Mouse (Mus musculus) CD4-positive helper T cell, adult 2 months (primary cell): Measurements from ENCODE around the gene Stard13.

Experiments used
- DNase-seq: peaks from one replicate; pipeline ENCODE4 v3.0.0-alpha.2; 2012; ENCODE audit warnings: low read depth, missing footprints, low spot score

The Stard13 gene

DNA sequence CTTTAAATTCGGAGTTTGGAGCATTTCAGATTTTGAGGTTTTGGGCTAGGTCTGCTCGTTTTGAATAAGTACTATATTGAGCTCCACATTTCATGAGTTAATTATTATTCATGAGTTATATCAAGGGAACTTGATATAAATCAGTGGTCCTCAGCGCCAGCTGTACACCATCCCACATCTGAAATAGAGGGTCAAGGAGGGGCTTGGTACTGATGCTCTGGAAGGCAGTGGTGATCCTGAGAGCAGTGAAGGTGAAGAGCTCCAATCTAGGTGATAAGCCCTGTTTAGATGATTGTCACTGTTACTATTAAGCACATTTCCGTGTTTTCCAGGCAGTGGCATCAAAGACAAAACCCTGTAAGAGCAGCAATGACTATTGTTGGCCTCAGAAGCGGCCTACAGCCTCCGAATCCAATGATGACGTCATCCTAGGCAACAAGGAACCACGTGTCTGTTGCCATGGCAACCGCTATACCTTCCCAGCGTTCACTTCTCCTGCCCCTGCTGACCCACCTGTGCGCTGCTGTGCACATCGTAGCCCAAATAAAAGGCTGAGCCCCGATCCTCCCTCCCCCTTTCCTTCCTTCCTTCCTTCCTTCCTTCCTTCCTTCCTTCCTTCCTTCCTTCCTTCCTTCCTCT, 5.2 kb downstream of the Stard13 start:
- DNase-seq = no peak

DNA sequence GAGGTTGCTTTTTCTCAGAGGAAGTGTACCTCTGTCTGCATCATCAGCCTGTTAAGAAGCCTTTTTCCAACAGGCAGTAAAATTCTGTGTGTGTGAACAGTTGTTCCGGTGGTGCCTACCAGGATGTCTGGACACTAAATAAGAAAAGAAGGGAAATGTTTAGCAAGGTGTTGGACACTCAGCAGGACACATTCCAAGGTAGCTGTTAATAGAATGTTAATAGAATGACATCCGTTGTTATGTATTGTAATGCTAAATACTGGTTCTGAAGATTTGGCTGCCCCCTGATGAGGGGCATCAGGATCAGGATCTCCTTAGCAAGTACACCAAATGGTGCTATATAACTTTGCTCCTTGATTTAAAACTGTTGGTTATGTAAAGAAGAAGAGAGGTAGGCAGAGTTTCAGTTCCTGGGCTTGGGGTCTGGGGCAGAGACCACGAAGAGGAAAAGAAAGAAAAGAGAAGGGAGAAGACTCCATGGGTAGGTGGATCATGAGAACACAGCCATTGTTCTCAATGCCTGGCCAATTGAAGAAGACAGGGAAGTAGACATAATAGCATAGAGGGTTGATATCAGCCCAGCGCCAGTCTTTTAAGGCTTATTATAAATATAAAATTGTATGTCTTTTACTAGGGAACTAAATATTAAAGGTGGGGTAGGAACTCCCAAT, 9.8 kb downstream of the Stard13 start:
- no peak for DNase-seq

DNA sequence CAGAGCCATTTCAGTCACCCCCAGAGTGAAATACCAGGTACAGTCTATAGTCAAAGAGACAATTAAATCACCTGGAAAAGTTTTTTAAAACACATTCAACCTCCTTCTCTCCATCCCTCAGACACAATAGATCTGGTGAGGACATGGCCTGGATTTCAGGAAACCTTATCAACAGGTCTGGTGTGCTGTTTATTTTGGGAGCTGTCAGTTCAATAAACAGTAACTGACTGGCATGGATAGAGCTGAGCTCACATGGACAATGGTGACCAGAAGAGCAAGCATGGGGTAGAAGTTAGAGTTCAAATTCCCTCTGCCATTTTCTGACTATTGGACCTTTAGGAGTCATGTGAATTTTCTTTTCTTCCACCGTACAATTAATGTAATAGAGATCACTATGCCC, 10.8 kb downstream of the Stard13 start:
- DNase-seq = no peak

DNA sequence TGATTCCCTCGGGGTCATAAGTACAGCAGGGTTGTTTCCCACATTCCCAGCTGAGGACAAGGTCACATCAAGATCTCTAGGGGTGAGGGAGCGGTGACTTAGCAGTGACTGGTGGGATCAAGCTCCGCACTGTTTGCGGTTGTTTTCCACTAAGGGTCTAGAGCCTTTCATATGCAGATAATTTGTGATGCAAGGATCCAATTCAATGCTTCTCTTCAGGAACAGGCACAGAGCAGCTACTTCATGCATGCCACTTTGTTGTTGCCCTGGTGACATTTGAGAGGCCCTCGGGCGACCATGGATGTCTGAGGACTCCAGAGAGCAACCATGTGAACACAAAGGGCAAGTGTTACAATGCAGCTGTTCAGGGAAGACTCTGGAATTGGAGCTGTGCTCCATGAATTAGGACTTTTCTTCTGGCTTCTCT, 14.9 kb downstream of the Stard13 start:
- no peak for DNase-seq

DNA sequence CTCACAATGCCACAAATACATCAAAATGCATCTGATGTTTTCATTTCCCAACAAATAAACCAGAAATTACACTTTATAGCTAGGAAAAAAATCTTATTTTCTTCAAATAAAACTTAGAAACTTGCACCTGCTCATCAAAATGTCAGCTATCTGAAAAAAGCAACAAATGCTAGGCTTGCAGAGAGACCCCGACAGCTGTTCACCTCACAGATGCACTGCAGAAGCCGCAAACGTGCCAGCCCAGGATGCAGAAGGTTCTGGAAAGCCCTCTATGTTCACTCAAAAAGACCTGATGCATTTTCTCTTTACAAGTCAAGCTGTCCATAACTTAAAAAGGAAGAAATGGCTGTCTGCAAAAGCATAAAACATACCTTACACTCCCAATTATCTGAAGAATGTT, 20.5 kb downstream of the Stard13 start:
- no peak for DNase-seq

DNA sequence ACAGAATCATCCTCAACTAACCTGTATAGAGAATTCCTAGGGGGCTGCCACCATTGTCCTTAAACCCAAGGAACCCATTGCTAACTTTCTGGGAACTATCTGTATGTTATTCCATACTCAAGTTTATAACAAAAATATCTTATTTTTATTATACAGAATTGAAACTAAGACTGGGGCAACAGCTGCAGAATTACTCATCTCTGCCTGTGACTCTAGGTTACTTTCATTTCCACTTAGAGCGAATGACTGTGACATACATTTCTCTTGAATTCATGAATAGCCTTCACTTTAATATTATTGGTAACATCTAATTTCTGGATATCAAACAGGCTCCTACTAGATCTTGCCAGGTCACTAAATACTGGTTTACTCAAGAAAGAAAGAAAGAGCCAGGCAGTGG, 22.8 kb downstream of the Stard13 start:
- no peak for DNase-seq

DNA sequence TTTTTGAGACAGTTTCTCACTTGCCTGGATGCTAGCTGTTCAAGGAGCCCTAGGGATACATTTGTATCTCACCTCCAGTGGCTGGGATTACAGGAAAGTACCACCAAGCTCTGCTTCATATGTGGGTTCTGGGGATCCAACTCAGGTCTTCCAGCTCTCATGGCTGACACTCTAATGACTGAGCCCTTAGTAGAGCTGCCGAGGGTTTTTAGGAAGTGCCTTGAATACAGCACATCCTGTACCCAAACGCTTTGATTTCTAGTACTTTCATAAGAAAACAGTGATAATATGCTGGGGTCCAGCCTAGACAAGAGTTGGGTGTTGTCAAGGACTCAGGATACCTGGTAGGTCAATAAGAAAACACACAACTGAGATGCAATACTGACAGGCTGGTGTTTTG, 23.6 kb downstream of the Stard13 start:
- no peak for DNase-seq

DNA sequence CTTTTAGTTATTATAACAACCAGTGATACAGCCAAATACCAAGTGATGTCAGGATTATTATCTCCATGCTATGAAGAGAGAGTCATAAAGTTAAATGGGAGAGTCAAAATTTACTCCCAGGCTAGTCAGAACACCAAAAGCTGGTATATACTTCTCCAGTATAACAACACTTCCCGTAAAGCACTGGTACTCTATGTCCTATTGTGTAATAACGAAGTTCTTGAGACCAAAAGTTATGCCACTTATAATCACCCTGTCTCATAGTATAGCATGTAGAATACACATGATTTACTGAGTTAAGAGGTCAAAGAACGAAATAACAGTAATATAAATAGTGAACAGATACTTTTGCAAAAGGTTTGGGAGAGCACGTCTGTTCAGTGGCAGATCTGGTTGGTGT, 28.6 kb downstream of the Stard13 start:
- no peak for DNase-seq

DNA sequence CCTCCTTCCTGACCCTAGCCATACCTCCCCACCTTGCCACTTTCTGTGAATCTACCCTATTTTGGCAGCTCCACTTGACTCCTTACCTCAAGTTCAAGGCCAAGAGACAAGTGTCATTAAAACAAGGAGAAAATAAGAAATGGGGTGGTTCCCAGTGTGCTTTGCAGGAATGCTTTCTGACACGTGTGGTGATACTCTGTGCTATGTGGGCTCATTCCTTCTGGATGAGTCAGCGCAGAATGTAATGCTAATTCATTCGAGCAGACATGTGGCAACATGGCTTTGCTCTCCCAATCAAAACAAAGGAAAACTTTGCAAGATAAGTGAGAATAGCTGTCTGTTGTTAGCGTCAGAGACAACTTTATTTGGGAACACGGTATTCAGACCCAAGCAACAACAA, 30.7 kb downstream of the Stard13 start:
- no peak for DNase-seq

DNA sequence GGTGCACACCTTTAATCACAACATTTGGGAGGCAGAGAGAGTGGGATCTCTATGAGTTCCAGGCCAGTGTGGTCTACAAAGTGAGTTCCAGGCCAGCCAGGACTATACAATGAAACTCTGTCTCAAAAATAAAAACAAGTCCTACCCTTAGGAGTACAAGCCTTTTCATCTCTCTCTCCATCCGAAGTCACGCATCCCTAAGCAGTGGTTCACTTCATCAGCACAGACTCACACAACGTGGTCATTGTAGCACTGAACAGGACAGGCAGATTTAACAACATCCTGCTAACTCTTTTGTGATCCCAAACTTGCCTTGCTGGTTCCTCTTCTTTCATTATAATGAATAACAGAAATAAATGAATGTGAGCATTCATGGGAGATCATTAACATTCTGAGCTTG, 32.4 kb downstream of the Stard13 start:
- DNase-seq = no peak

DNA sequence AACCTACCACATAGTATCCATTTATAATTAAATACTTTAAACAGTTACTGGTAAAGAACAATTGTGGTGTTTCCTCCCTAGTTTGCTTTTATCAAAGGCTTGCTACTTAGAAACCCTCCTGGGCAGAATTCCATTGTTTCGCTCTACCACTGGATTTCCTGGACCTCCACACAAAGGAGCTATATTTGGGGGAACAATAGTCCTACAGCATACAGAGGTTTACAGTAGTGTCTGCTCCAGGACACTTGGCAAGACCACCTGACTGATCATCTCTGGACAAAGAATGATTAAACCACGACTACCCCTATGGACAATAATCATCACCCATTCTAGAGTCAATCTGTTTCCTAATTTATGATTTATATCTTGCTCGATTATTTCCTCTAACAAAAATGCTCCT, 34.4 kb downstream of the Stard13 start:
- no peak for DNase-seq

DNA sequence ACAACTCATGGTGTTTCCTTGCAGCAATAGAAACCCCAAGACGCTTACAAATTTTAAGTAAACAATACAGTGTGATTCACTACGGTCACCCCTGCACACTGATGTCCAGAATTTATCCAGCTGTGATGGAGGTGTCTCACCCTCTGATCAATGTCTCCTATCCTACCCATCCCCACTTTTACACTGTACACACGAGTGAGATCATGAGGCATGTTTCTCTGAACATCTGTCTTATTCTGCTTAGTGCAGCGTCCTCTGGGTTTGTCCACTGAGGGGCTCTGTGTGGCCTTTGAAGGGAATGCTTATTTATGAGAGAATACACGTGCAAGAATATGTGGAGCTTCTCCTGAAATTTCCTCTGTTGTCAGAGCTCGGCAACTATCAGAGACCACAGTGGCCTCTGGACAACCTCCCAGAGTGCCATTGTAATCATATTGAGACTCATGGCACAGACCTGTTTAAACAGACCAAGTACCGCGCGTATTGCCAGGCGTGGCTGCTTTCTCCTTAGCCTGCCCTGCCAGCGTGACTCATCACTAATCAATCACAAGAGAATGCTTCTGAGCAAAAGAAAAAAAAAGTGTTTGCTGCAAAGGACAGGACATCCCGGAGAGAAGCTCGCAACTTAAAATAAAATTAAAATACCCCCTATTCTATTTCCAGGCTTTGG, 36.9 kb downstream of the Stard13 start:
- DNase-seq = no peak

DNA sequence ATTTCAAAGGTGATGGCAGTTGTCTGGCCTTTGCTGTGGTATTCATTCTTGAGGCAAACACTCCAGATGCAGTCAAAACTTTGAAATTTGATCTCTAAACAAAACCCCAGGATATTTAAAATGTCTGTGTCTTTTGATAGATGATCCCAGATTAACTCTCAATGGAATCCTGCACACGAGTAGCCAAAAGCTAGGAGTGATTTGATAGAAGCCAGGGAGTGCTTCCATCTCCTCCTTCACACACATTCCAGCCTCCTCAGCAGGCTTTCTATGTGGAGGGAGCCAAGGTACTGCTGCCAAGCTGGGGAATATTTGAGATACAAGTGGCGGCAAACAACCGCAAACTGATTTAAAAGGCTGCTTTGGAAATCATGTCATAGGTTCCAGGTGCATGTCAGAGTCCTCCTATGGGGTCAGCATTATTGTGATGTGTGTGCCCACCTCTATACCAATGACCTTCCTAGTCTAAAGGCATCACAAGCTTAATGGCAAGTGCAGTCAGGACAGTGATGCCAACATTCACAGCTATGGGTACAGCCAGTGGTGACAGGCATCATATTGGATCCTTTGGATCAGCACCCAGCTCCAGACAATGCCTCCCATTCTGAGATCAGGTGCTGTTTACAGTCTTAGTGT, 39.6 kb downstream of the Stard13 start:
- no peak for DNase-seq

DNA sequence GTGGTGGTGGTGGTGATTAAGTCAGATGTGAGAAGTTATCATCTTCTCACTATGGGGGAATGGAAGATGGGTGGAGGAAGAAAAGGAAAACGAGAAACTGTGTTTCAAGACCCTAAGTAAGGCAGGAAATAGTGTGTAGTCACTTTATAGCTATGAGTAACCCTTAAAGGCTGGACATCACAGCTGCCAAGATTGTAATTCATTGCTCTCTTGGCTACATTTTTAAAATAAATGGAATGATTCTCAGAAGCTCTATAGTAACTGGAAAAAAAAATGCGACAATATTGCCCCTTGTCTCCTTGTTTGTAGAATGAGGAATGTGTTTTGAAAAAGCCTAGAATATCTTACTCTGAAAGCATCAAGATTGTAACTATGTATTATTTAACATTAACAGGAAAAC, 41.4 kb downstream of the Stard13 start:
- DNase-seq = no peak

DNA sequence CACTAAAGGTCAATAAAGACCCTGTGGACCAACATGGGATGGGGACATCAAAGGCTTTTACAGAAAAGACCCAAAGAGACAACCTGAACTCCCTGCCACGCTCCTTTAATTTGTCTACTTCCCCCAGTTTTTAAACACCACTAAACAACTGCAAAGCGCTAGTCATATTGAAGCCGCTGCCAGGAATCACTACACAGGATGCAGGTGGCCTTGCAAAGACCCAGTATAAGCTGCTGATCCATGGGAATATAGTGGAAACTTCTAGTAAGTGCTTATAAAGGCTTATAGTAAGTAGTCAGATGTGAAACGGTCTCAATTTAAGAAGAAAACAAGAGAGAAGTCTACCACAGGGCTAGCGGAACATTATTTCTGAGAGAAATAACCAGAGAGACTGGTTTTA, 42.9 kb downstream of the Stard13 start:
- DNase-seq = no peak

DNA sequence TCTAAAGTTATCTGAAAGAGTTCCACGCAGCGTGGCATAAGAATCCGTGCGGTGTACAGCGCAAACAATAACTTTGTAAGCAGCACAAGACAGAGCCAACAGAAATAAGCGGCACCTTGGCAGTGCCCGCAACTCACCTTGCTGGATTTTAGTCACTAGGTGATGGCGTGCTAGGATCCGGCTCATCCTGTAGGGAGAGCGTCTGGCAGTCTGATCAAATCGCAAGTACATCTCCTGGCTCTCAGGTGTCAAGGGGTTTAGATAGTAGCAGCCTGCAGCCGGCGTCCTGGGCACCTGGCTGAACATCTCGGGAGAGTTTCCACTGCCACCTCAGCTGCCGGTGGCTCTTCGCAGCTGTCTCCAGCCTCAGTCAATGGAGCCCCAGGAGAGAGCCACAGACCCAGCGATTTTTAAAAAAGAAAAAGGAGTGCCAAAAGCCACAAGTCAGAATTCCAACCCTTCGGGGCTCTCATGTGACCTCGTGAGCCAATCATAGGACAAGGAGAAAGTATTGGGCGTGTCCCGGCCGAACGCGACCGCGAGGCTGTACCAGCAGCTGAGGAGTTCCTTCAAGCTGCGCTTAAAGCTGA, 43.8 kb downstream of the Stard13 start:
- peak; percentile 14 for DNase-seq

DNA sequence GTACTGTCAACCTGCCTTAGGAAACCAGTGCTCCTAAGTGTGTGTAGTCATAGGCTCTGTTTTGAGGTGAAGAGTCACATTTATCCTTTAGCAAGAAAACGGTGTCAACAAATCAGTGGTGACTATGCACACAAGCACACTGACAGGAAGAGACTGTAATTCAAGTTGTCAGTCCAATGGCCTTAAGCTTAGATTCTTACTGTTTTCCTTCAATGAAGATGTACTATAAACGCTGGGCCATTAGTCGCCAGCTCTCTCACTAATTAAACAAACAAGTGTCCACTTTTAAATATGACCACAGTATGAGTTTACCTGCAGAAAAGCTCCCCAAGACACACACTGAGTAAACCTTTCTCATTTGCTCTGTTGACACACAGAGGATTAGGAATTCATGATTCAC, 44.3 kb downstream of the Stard13 start:
- no peak for DNase-seq

DNA sequence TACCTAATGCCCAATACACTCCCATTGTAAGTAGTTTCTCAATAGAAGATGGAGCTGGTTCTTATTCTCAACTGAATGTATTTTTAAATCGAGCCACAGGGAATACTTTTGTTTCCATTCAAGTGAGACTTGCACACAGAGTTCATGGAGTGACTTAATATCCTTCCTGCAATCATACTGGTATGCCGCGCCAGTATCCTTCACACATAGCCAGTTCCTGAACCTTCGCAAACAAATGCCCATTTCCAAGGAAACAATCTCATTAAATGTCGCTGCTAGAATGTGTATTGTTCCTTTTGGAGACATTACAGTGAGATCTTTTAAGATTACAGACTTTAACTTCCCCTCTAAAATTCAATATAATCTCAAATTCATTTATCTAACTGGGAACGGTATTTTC, 45.0 kb downstream of the Stard13 start:
- no peak for DNase-seq

DNA sequence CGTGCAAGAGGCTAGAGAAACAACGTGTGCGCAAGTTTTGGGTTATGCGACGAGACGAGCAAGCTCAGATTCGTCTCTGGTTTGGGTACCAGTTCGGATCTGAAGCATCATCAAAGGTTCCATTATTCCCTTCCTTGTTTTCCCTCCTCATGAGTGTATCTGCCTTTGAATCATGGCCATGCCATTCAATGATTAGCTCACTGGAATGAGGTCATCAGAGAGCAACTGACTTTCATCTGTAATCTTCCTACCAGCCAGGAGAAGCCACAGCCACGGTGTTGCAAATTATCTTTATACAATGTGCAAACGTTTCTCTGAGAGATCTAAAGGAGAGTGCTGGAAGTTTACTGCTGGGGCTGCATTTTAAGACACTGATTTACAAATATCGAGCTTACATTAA, 46.3 kb downstream of the Stard13 start:
- no peak for DNase-seq

DNA sequence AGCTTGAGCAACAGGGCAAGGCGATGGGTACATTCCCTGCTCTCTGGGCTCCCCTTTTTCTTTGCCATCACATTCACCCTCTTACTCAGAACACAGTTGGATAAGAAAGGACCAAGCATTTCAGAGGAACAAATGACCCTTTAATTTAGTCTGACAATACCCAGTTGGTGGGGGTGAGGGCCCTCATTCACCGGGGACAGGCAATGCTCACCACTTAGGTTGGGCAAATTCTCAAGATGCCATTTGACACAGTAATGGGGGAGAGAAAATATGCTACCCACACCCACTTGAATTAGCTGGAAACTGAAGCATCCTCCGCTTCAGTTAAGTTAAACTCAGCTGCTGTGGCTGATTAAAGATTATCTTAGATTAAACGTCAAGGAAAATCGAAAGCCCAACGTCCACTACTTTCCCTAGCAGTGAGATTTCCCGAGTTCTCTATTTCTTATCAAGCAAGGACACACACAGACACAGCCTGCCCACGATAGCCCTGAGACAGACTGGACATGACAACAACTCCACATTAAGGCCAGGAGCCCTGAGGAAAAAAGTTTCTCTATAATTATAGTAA, 48.3 kb downstream of the Stard13 start:
- no peak for DNase-seq

DNA sequence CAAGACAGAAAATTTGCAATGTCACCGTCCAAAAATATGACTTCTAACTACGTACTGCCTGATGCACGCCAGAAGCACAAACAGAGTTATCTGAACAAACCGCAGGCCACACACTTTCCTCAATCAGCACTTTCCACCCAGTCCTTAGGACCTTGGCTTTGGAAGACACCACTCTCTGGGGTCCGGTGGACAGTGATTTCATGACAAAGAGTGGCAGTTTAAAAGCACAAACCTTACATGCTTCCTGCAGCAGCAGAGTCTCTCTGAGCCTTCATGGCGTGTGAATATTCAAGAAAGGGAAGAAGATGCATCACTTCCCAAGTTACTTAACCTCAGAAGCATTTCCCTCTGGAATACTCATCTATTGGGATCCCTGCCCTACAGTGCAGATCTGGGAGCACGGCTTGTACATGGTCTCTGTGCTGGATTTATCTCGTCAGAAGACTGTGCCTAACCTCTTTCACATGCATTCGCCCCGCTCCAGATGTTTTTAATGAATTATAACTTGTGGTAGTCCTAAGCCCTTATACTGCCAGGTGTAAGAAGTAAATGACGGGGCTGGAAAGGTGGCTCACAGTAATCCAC, 49.9 kb downstream of the Stard13 start:
- no peak for DNase-seq

DNA sequence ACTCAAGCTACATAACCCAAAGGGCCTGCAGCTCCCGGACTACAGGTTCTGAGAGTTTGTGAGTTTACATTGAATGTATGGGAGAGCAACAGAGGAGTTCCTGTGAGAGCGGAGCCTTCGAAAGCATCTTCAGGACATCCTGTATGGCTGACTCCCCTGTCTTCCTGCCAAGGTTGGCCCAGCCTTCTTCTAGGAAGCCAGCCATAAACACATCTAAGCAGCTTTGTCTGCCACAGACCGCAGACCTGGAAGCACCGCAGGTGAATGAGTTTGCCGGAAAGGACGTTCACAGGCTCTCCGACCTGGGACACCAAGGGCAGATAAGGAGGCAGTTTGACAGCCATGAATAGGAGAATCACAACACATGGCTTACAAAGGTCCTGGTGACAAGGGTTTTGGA, 52.3 kb downstream of the Stard13 start:
- DNase-seq = no peak
